9 mouse cellular contexts compared by ENCODE assay signal in genomic region chr6:92786701-92787375, GRCm38 (mm10). TPM values are rescaled to one million over a fixed set of nuclear protein-coding genes. Genes with fewer than 3 reads are reported as not detected.
DNase-seq lines count a peak whose midpoint lies in the region; ATAC-seq and TF ChIP-seq lines count a peak whose summit lies in the region.
"Had no signal": no experiment of that assay in that cellular context is flagged by ENCODE, and none has a peak within 500 bp of the region (broad histone marks: within the 10 kb centered on the region; RNA-seq: fewer than 3 reads in every experiment).

No protein-coding gene starts in this region.

- no peaks in the 10 kb centered on the region for H3K27me3 ChIP-seq in lung, embryonic 14.5 days (ENCODE audit: insufficient read depth, low read length)
- peaks cover 15% of the 10 kb centered on the region for H3K27me3 ChIP-seq in embryonic facial prominence, embryonic 15.5 days
- no peaks in the 10 kb centered on the region for H3K27me3 ChIP-seq in limb, embryonic 11.5 days (ENCODE audit: control insufficient read depth, insufficient read depth, low read length)

- WGBS in lung, embryonic 14.5 days: 16% methylated on average over 20 of the region's 20 CpGs
- 9% methylated on average over 20 of the region's 20 CpGs for WGBS in embryonic facial prominence, embryonic 15.5 days
- 3% methylated on average over 20 of the region's 20 CpGs for WGBS in limb, embryonic 11.5 days

- no peak for TF ChIP-seq CTCF in lung, embryonic 14.5 days (IDR thresholded peaks at IDR 0.05; ENCODE audit: low read depth)

- peaks cover 11% of the 10 kb centered on the region; the same call in 1 of the 2 replicates for H3K36me3 ChIP-seq in lung, embryonic 14.5 days (ENCODE audit: insufficient read depth)
- H3K36me3 ChIP-seq in embryonic facial prominence, embryonic 15.5 days: peaks cover 5% of the 10 kb centered on the region; the same call in 1 of the 2 replicates
- no peaks in the 10 kb centered on the region for H3K36me3 ChIP-seq in limb, embryonic 11.5 days (ENCODE audit: control insufficient read depth, insufficient read depth, low read length)

- 0 out of 2 replicates have a peak overlapping the region, but pooled peaks have one; percentile 31 for H3K9ac ChIP-seq in lung, embryonic 14.5 days
- 0 out of 2 replicates have a peak overlapping the region, but pooled peaks have one; percentile 21 for H3K9ac ChIP-seq in embryonic facial prominence, embryonic 15.5 days
- peak overlapping the region; percentile 43; the same call in 1 of the 2 replicates for H3K9ac ChIP-seq in limb, embryonic 11.5 days (ENCODE audit: low read length)

- peak; percentile 14 for DNase-seq in lung, embryonic 14.5 days
- no peak for DNase-seq in lung, adult 18-20 months
- peak; percentile 38 for DNase-seq in limb, embryonic 11.5 days (ENCODE audit: low spot score)
- DNase-seq in retina, postnatal 1 day: peak; percentile 47
- DNase-seq in layer of hippocampus, adult 8-10 months (ENCODE audit: low spot score in 2 of 2): no peak
- DNase-seq in gastrocnemius, postnatal 10 days: no peak
- no peak for DNase-seq in thymus, adult 18-20 months

- H3K27ac ChIP-seq in lung, embryonic 14.5 days (ENCODE audit: low read depth): no peak overlapping the region
- H3K27ac ChIP-seq in embryonic facial prominence, embryonic 15.5 days (replicated peaks): no peak overlapping the region
- no peak overlapping the region for H3K27ac ChIP-seq in limb, embryonic 11.5 days (replicated peaks; ENCODE audit: low read depth, low read length)

- H3K4me3 ChIP-seq in lung, embryonic 14.5 days (ENCODE audit: low read depth, low read length): peak overlapping the region; percentile 3; the same call in 1 of the 2 replicates
- peak overlapping the region; percentile 26 for H3K4me3 ChIP-seq in embryonic facial prominence, embryonic 15.5 days (replicated peaks)
- peak overlapping the region; percentile 15 for H3K4me3 ChIP-seq in limb, embryonic 11.5 days (ENCODE audit: low read depth, low read length)

- H3K4me2 ChIP-seq in lung, embryonic 14.5 days: peak overlapping the region; percentile 51
- H3K4me2 ChIP-seq in embryonic facial prominence, embryonic 15.5 days (replicated peaks): peak overlapping the region; percentile 55
- H3K4me2 ChIP-seq in limb, embryonic 11.5 days (ENCODE audit: low read depth, severe bottlenecking): peak overlapping the region; percentile 63

- H3K9me3 ChIP-seq in lung, embryonic 14.5 days (ENCODE audit: low read depth, low read length): no peaks in the 10 kb centered on the region
- no peaks in the 10 kb centered on the region for H3K9me3 ChIP-seq in embryonic facial prominence, embryonic 15.5 days (replicated peaks)
- H3K9me3 ChIP-seq in limb, embryonic 11.5 days (ENCODE audit: control insufficient read depth, low read length): no peaks in the 10 kb centered on the region

- H3K4me1 ChIP-seq in lung, embryonic 14.5 days (ENCODE audit: insufficient read depth): 0 out of 2 replicates have a peak, but pooled peaks cover 3% of the 10 kb centered on the region
- peaks cover 10% of the 10 kb centered on the region; the same call in 1 of the 2 replicates for H3K4me1 ChIP-seq in embryonic facial prominence, embryonic 15.5 days
- peaks cover 5% of the 10 kb centered on the region; the same call in 1 of the 2 replicates for H3K4me1 ChIP-seq in limb, embryonic 11.5 days (ENCODE audit: control insufficient read depth, insufficient read depth, low read length)

- peak; percentile 13; the same call in 1 of the 2 replicates for ATAC-seq in lung, embryonic 14.5 days (ENCODE audit: insufficient read depth)
- ATAC-seq in embryonic facial prominence, embryonic 15.5 days (ENCODE audit: insufficient number of reproducible peaks, low FRiP score, low TSS enrichment, low read depth): no peak
- ATAC-seq in limb, embryonic 11.5 days (ENCODE audit: insufficient number of reproducible peaks, low FRiP score, low TSS enrichment, low read depth): no peak

RNA-seq across cellular contexts. Expression of gene A730049H05Rik, which starts 29.4 kb away (rescaled TPM):
- 0.68 and 1.1 TPM in 2 replicates for polyA plus RNA-seq in lung, embryonic 14.5 days (2014; fragmentation: Nextera tagmentation; extraction: Ambion mirVana)
- 0.63 and 0.87 TPM in 2 replicates for polyA plus RNA-seq in embryonic facial prominence, embryonic 15.5 days (2015; fragmentation: Nextera tagmentation; extraction: Ambion mirVana)
- 0.10 and 0.55 TPM in 2 replicates for polyA plus RNA-seq in limb, embryonic 11.5 days (2014; fragmentation: Nextera tagmentation; extraction: Ambion mirVana)
- total RNA-seq in layer of hippocampus, adult 8-10 months (2022): under 1 TPM in 2 of 4 experiments, not detected in 2; 0.22 to 0.34 TPM
- total RNA-seq in gastrocnemius, postnatal 10 days (2021): under 1 TPM in 1 of 2 experiments, not detected in 1; 0.12 TPM
- total RNA-seq: left cerebral cortex, postnatal 10 days had no signal

Comparison
In these comparisons a context has a peak if more than half of its experiments do, and no peak if none do; other contexts are left out.
1. DNase-seq: peak in lung, embryonic 14.5 days (single experiment), limb, embryonic 11.5 days (single experiment) and retina, postnatal 1 day (single experiment); none in lung, adult 18-20 months (0 of 2), layer of hippocampus, adult 8-10 months (0 of 2), gastrocnemius, postnatal 10 days (single experiment) and thymus, adult 18-20 months (0 of 2).
2. Peak in every context shown above with its lines, with median percentiles within 50 percentile points of each other: H3K4me2 ChIP-seq, H3K4me3 ChIP-seq and H3K9ac ChIP-seq.